Mouse (Mus musculus): ENCODE results near the gene C8a.

The C8a gene

GRCm38 (mm10) chr4:104876323-104876722, at the start of gene C8a:
TSS of gene C8a (minus strand) at chr4:104876398.
- DNase-seq (ENCODE audit: extremely low read depth, low read depth): no peak

GRCm38 (mm10) chr4:104925383-104925782, 49.2 kb upstream of the C8a start:
- no peak for DNase-seq (ENCODE audit: extremely low read depth, low read depth)

GRCm38 (mm10) chr4:104918017-104918416, 41.8 kb upstream of the C8a start:
- no peak for DNase-seq (ENCODE audit: extremely low read depth, low read depth)

GRCm38 (mm10) chr4:104914711-104915247, 38.6 kb upstream of the C8a start:
- DNase-seq (ENCODE audit: extremely low read depth, low read depth): no peak

- DNase-seq (ENCODE audit: extremely low read depth, low read depth): no peak
Measured at GRCm38 (mm10) chr4:104913291-104914129, 37.3 kb upstream of the C8a start, which contains the start of gene Fyb2. TSS of gene Fyb2 (plus strand) at chr4:104913456.

GRCm38 (mm10) chr4:104911685-104912084, 35.5 kb upstream of the C8a start:
- peak; percentile 18 for DNase-seq (ENCODE audit: extremely low read depth, low read depth)

GRCm38 (mm10) chr4:104905049-104905448, 28.9 kb upstream of the C8a start:
- DNase-seq (ENCODE audit: extremely low read depth, low read depth): no peak

GRCm38 (mm10) chr4:104902836-104903235, 26.6 kb upstream of the C8a start:
- DNase-seq (ENCODE audit: extremely low read depth, low read depth): no peak

- peak; percentile 9 for DNase-seq (ENCODE audit: extremely low read depth, low read depth)
Measured at GRCm38 (mm10) chr4:104894004-104894734, 18.0 kb upstream of the C8a start.

- no peak for DNase-seq (ENCODE audit: extremely low read depth, low read depth)
Measured at GRCm38 (mm10) chr4:104893588-104893987, 17.4 kb upstream of the C8a start.

- no peak for DNase-seq (ENCODE audit: extremely low read depth, low read depth)
Measured at GRCm38 (mm10) chr4:104891708-104892107, 15.5 kb upstream of the C8a start.

- DNase-seq (ENCODE audit: extremely low read depth, low read depth): no peak
Measured at GRCm38 (mm10) chr4:104888499-104889262, 12.5 kb upstream of the C8a start.

GRCm38 (mm10) chr4:104887486-104887885, 11.3 kb upstream of the C8a start:
- DNase-seq (ENCODE audit: extremely low read depth, low read depth): no peak

- no peak for DNase-seq (ENCODE audit: extremely low read depth, low read depth)
Measured at GRCm38 (mm10) chr4:104875832-104876231, 366 bp downstream of the C8a start.

- no peak for DNase-seq (ENCODE audit: extremely low read depth, low read depth)
Measured at GRCm38 (mm10) chr4:104870196-104870595, 6.0 kb downstream of the C8a start.

GRCm38 (mm10) chr4:104869581-104869980, 6.6 kb downstream of the C8a start:
- no peak for DNase-seq (ENCODE audit: extremely low read depth, low read depth)

GRCm38 (mm10) chr4:104864397-104864796, 11.8 kb downstream of the C8a start:
- no peak for DNase-seq (ENCODE audit: extremely low read depth, low read depth)

GRCm38 (mm10) chr4:104861241-104861640, 15.0 kb downstream of the C8a start:
- no peak for DNase-seq (ENCODE audit: extremely low read depth, low read depth)

- no peak for DNase-seq (ENCODE audit: extremely low read depth, low read depth)
Measured at GRCm38 (mm10) chr4:104857823-104858222, 18.4 kb downstream of the C8a start.

GRCm38 (mm10) chr4:104857029-104857428, 19.2 kb downstream of the C8a start, which contains the start of gene Gm17662:
TSS of gene Gm17662 (plus strand) at chr4:104857329.
- no peak for DNase-seq (ENCODE audit: extremely low read depth, low read depth)

GRCm38 (mm10) chr4:104855216-104855615, 21.0 kb downstream of the C8a start:
- DNase-seq (ENCODE audit: extremely low read depth, low read depth): no peak
